Mouse (Mus musculus) heart, postnatal 0 days (tissue): ENCODE measurements around the gene Grn. TPM values are rescaled to one million over a fixed set of nuclear protein-coding genes. Genes with fewer than 3 reads are reported as not detected.
"Not testable (repeated sequence)": the region's sequence is repeated elsewhere in the genome, so short reads cannot be mapped to it uniquely, and the experiment has no call there.

Experiments
- ATAC-seq: fragments of 200-750 bp; cut with Nextera tagmentation; 2 replicates; pipeline ENCODE4 v1.8.0; 2017; ENCODE audit warnings: low read depth, moderate number of reproducible peaks, moderate library complexity; ENCODE audit not compliant: insufficient read depth
- DNase-seq: peaks from one replicate; pipeline ENCODE4 v3.0.0-alpha.2; 2016; ENCODE audit warnings: low spot score
- H3K27ac ChIP-seq: fragments of 300-500 bp; sonication (generic); 2 replicates; pipeline ENCODE4 v1.5.1; 2014; ENCODE audit warnings: low read depth, mild to moderate bottlenecking
- H3K27me3 ChIP-seq: fragments of 300-500 bp; sonication (generic); 2 replicates; pipeline ENCODE4 v1.6.1; 2014; ENCODE audit warnings: low read length, mixed read lengths; ENCODE audit not compliant: control insufficient read depth, insufficient read depth
- H3K36me3 ChIP-seq: fragments of 300-500 bp; sonication (generic); replicated peaks from 2 replicates; pipeline ENCODE4 v1.6.1; 2014; ENCODE audit warnings: low read length, mixed read lengths; ENCODE audit not compliant: control insufficient read depth, insufficient read depth
- H3K4me1 ChIP-seq: fragments of 300-500 bp; sonication (generic); 2 replicates; pipeline ENCODE4 v1.6.1; 2014; ENCODE audit warnings: antibody characterized with exemption; ENCODE audit not compliant: control insufficient read depth, insufficient read depth
- H3K4me2 ChIP-seq: fragments of 300-500 bp; sonication (generic); 2 replicates; pipeline ENCODE4 v1.6.1; 2014; ENCODE audit warnings: low read depth, mild to moderate bottlenecking, low read length, moderate library complexity
- H3K4me3 ChIP-seq: fragments of 300-500 bp; sonication (generic); 2 replicates; pipeline ENCODE4 v1.5.1; 2014; ENCODE audit warnings: low read depth, low read length
- H3K9ac ChIP-seq: fragments of 300-500 bp; sonication (generic); replicated peaks from 2 replicates; pipeline ENCODE4 v1.6.1; 2014; ENCODE audit warnings: low read depth, low read length, mixed read lengths
- H3K9me3 ChIP-seq: fragments of 300-500 bp; sonication (generic); replicated peaks from 2 replicates; pipeline ENCODE4 v1.6.1; 2016; ENCODE audit warnings: low read length; ENCODE audit not compliant: control insufficient read depth
- CTCF ChIP-seq: IDR thresholded peaks from 2 replicates; pipeline ENCODE4 v1.5.1; 2016; ENCODE audit warnings: antibody characterized with exemption, control low read depth, low read depth
- EP300 ChIP-seq: IDR thresholded peaks from 2 replicates; pipeline ENCODE4 v1.6.1; 2016; ENCODE audit warnings: antibody characterized with exemption, low read depth
- WGBS: fragments of 180-500 bp; shearing (Covaris S2); extraction: QIAGEN DNeasy Blood & Tissue Kit; methylation state at CpG from one replicate; pipeline ENCODE4 v1.1.7; 2014; 5-methylcytosine and 5-hydroxymethylcytosine counted together
- polyA plus RNA-seq: library from polyadenylated mRNA; unstranded; fragments of >200 nt; fragmentation: Nextera tagmentation; extraction: Ambion mirVana; gene quantifications from 2 replicates; pipeline ENCODE4 v1.2.1, GENCODE M21; 2015
- total RNA-seq: library from RNA; depleted of rRNA; stranded (reverse); fragments of >200 nt; gene quantifications from 2 replicates; pipeline ENCODE4 v1.2.3, GENCODE M21; 2014; ENCODE audit warnings: low replicate concordance

Grn gene
- total and polyA plus RNA-seq, 2 experiments from 2014 or later = 134 to 176 TPM

GRCm38 (mm10) chr11:102385075-102385474 lies 45.0 kb upstream of the Grn start:
- no peak for TF ChIP-seq CTCF
- no peak for TF ChIP-seq EP300
- Histone ChIP-seq H3K27me3 (no peaks in the 10 kb centered on the region), H3K4me1 (no peaks in the 10 kb centered on the region), H3K4me2 (no peak overlapping the region), H3K9me3 (no peaks in the 10 kb centered on the region), H3K27ac (no peak overlapping the region), H3K4me3 (no peak overlapping the region), H3K36me3 (no peaks in the 10 kb centered on the region), H3K9ac (no peak overlapping the region)
- WGBS = 27% methylated on average over 3 of the region's 4 CpGs
- no peak for ATAC-seq
- DNase-seq = no peak

- no peak for ATAC-seq
- no peak for TF ChIP-seq EP300
- TF ChIP-seq CTCF = no peak
- WGBS = 51% methylated on average over 5 of the region's 5 CpGs
These were observed 44.0 kb upstream of the Grn start for GRCm38 (mm10) chr11:102386121-102386520.

GRCm38 (mm10) chr11:102389436-102389835 lies 40.7 kb upstream of the Grn start:
- not testable (repeated sequence) for H3K9ac ChIP-seq, H3K27ac ChIP-seq, DNase-seq, H3K9me3 ChIP-seq, ATAC-seq, H3K4me3 ChIP-seq, H3K36me3 ChIP-seq, H3K4me2 ChIP-seq, H3K27me3 ChIP-seq
- peaks cover 19% of the 10 kb centered on the region for H3K4me1 ChIP-seq
- 88% methylated on average over 4 of the region's 5 CpGs for WGBS

More at GRCm38 (mm10) chr11:102386121-102386520, 44.0 kb upstream of the Grn start:
- Histone ChIP-seq H3K9me3 (no peaks in the 10 kb centered on the region), H3K4me3 (no peak overlapping the region), H3K9ac (no peak overlapping the region), H3K36me3 (no peaks in the 10 kb centered on the region), H3K27ac (no peak overlapping the region), H3K4me1 (no peaks in the 10 kb centered on the region), H3K4me2 (no peak overlapping the region), H3K27me3 (no peaks in the 10 kb centered on the region)
- no peak for DNase-seq

- Histone ChIP-seq H3K9me3 (no peaks in the 10 kb centered on the region), H3K36me3 (no peaks in the 10 kb centered on the region), H3K4me2 (peak overlapping the region; percentile 70), H3K4me3 (peak overlapping the region; percentile 36), H3K4me1 (peaks cover 19% of the 10 kb centered on the region), H3K9ac (no peak overlapping the region), H3K27ac (no peak overlapping the region), H3K27me3 (peaks cover 21% of the 10 kb centered on the region)
- TF ChIP-seq EP300 = no peak
- DNase-seq (no peak), ATAC-seq (0 out of 2 replicates have a peak, but pooled peaks have one; percentile 22)
- WGBS = 19% methylated on average over 15 of the region's 15 CpGs
These were observed 37.5 kb upstream of the Grn start for GRCm38 (mm10) chr11:102392441-102393237.

- WGBS = 0% methylated on average over 30 of the region's 34 CpGs
- no peak for TF ChIP-seq CTCF
- TF ChIP-seq EP300 = no peak
- DNase-seq (peak; percentile 70), ATAC-seq (peak; percentile 75)
- Histone ChIP-seq H3K4me1 (peaks cover 19% of the 10 kb centered on the region), H3K27me3 (peaks cover 25% of the 10 kb centered on the region), H3K36me3 (no peaks in the 10 kb centered on the region), H3K9ac (no peak within 1 kb of the TSS), H3K9me3 (no peaks in the 10 kb centered on the region), H3K4me3 (peak within 1 kb of the TSS; percentile 36), H3K27ac (no peak within 1 kb of the TSS), H3K4me2 (peak within 1 kb of the TSS; percentile 70)
These were observed 36.9 kb upstream of the Grn start, which contains the start of gene Rundc3a for GRCm38 (mm10) chr11:102393238-102393634. Rundc3a (plus strand) TSS chr11:102393403.
